Mouse (Mus musculus) neutrophil, adult 5-6 weeks (primary cell): ENCODE measurements at regions not wholly inside any gene's neighbourhood (a gene's known extent, or its start where the extent isn't known, plus 50 kb on each side); places are given as distances from the start of the nearest gene placed in this dataset.

Source experiments
- ATAC-seq: fragments of 151-379, 151-347 bp; 2 replicates; pipeline ENCODE4 v1.8.0; 2017; ENCODE audit warnings: mild to moderate bottlenecking, moderate TSS enrichment; ENCODE audit not compliant: insufficient number of reproducible peaks, poor library complexity, low FRiP score, severe bottlenecking; ENCODE audit errors: extremely low read depth

DNA sequence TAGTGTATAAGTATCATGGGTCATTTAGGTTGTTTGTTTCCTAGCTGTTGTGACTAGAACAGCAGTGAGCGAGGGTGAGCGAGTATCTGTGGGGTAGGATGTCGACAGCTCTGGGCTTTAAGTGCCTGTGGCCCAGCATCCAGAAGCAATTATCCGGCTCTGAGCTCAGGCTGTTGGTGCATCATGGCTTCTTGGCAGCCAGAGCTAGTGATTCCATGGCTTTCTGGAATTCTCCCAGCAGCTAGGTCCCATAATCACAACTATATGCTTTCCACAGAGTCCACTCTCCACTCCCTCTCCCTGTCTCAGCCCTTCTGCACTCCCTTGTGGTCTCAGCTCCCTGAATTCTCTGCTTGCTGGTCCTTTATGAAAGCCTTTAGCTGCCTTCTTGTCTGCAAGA lies 271.2 kb upstream of the Eif4g2 start:
- no peak for ATAC-seq

DNA sequence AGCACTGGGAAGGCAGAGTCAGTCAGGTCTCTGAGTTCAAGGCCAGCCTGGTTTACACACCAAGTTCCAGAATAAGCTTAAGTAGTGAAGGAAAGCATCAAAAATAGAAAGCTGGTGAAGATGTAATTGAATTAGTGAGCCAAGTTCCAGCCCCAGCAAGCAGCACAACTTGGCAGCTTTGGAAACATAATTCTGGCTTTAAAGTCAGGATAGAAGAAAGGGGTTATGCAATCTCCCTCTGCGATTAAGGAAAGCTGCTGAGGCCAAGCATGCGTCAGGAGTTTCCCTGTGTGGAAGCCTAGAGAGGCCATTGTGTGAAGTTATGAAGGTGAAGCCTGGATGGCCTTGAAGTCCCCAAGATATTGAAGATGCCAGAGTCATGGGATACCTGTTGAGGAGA lies 269.3 kb upstream of the Eif4g2 start:
- ATAC-seq = no peak

DNA sequence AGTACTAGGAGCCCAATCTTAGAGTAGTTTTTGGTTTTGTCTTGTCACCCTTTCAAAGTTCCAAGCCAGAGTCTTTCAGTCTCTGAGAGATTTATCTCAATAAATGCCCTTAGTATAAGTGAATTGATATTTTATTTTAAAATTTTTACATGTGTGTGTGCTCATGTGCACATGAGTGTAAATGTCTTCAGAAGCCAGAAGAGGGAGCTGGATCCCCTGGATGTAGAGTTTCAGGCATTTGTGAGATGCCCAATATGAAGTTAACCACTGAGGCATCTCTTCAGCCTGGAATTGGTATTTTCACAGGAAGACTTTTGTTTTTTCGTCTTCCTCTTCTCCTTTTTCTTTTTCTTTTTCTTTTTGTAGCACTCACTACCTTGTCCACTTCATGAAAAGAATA lies 262.3 kb upstream of the Eif4g2 start:
- ATAC-seq = no peak

DNA sequence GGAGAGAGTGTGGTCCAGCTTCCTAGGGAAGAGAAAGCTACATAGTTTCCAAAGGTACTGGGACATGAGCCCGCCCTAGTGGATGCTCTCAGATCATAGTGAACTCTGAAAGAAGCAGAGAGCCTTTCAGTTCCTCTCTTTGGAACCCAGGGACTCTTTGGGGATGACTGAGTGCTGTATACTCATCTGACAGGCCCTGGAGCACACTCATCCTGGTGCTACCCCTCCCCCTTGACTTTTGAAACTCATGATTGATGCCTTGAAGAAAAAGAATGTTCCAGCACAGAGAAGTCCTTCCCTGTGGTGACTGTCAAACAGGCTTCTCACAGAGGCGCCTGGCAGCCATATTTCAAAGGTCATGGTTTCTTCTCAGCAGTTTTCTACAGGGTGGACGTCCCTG lies 254.2 kb upstream of the Eif4g2 start:
- no peak for ATAC-seq

DNA sequence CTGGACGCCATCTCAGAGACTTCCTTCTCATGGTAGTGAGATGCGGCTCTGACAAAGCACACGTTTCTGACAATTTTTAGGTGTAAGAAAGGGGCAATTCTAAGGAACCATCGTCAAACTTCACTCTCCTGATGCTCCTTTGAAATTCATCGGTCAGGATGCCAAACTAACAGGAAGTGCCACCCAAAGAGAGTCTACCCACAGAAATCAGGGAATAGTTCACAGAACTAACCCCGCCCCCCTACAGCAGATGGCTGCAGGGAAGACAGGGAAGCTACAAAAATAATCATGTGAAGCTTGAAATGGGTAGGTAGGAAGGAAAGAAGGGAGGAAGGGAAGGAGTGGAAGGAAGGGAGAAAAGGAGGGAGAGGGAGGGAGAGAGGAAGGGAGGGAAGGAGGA lies 240.1 kb upstream of the Eif4g2 start:
- ATAC-seq = no peak

DNA sequence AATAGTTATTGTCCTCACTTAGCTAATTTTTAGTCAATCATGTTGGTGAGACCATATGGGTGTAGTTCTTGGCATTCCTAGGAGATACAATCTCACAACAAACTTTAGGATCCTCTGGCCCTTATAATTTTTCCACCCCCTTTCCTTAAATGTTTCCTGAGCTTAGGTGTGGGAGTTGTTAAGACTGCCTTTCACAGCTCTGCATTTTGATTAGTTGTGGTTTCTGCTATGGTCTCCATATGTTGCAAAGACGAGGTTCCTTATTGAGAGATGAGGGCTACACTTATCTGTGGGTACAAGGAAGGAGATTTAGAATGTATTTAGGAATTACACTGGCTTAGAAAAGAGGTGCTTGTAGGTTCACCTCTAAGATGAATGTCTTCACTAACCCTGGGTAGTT lies 237.1 kb upstream of the Eif4g2 start:
- no peak for ATAC-seq

DNA sequence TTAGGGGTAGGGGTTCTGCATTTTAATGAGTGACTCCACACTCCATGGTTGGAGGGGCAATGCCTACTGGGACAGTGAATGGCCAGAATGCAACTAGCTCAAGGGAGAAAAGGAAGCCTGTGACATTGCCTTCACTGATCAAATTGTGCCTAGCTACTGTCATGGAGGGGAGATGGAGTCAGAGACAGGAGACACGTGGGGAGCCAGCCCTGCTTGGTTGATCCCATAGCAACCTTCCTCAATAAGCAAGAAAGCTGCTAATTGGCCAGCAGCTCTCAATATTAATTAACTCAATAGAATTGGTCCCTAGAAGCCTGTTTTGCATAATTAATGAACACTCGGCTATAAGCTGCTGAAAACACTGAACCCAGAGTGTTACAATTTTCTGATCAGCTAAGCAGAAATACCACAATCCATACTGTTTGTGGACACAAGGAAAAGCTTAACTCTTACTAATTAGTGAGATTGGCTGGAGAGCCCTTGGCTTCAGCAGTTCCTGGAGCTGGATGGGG lies 233.7 kb upstream of the Eif4g2 start:
- no peak for ATAC-seq

DNA sequence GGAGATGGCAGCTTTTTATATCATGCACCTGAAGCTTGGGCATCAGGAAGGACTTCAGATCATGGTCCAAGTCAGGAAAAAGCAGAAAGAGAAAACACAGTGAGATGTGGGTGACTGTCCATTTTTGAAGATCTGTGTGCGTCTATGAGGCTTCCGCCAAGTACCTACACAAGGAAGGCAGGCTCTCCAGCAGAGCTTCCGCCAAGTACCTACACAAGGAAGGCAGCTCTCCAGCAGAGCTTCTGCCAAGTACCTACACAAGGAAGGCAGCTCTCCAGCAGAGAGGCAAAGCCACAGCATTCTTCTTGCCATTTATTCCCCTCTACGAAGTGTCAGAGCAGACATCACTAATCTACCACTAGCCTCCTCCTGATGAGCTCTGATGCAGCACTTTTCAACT lies 231.1 kb upstream of the Eif4g2 start:
- ATAC-seq = no peak

DNA sequence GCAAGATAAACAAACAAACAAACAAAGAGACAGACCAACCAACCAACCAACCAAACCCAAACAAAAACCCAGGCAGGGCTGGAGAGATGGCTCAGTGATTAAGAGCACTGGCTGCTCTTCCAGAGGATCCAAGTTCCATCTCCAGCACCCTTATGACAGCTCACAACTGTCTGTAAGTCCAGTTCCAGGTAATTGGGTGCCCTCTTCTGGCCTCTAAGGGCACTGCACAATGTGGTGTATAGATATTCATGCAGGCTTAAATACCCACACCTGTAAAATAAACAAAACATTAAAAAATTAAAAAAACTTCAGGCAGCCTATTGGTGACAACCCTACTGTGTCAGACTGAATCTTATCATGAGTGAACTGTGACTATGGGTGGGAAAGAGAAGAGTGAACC lies 222.4 kb upstream of the Eif4g2 start:
- ATAC-seq = no peak

DNA sequence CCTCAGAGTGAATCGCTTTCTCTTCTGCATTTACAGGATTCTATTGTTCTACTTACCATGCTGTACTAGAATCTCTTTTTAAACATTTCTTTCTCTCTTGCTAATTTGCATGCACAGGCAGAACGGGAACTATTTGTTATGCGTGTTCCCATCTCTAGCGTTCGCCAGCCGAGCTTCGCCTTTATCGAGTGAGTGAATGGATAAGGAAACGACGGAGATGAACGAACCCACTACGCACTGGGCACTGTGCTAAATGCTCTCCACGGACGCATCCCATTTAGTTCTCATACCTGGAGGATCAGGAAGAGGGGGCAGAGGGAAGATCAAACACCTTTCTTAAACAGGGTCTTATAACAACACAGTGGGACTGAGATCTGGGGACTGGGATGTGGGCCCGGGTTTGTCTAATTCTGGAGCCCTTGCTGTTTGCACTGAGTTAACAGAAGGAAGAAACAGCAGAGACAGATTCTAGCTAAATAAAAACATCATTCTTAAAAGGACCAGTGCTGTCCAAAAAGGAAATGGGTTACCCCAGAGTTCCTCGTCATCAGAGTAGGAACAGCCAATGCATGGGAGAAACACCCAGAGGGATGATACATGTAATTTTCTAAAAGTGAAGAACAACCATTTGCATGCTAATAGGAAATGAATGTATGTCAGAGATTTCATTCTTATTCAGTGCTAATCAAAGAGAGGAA lies 219.1 kb upstream of the Eif4g2 start:
- no peak for ATAC-seq

DNA sequence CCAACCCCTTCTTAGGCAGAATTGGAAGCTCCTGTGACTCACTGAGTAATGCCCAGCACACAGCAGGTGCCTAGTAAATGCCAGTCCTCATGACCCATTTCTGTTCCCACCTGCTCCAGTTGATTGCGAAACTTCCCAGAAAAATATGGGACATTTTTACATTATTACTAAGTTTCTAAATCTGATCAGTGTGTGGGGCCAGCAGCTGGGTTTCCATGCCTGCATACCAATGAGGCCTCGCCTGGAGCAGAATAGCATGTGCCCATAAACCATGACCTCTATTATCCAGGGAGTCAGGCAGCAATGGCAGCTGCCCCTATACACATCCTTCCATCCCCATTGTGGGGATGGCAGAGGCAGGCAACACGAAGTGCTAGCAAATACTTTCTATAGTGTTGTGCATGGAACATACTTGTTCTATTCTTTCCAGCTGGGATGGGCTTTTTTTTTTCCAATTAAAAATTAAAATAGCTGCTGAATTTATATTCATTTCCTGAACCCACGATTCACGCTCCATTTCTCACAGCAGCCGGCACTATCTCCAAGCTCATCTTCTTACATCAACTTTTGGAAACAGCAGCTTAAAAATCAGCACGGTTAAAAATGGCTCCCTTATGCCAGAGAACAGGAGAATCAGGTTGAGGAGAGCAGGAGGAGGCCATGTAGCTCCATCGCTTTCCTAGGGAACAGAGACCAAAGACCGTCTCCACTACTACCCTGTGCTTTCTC lies 214.5 kb upstream of the Eif4g2 start:
- ATAC-seq = no peak

DNA sequence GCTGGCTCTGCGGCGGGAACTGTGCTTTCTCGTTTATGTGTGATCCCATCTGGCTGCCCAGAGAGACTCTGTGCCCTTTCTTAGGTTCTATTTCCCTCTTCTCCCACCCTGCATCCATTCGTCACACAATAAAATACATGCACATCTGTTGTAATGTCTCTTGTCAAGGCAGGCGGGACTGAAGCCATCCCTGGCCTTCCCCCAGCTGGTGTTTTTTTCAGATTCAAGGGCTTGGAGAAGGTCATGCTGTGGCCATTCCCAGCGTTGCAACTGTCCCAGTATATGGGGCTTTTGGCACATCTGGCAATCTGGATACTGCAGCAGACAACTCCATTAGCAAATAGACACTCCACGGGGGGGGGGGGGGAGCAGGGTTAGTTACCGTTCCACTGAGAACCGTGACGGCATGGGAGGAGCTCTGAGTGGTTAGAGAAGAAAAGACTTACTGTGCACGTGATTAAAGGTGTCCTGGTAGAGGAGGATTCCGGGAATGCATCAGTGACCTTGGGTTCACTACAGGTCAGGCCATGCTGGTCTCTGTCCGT lies 200.7 kb upstream of the Eif4g2 start:
- no peak for ATAC-seq

DNA sequence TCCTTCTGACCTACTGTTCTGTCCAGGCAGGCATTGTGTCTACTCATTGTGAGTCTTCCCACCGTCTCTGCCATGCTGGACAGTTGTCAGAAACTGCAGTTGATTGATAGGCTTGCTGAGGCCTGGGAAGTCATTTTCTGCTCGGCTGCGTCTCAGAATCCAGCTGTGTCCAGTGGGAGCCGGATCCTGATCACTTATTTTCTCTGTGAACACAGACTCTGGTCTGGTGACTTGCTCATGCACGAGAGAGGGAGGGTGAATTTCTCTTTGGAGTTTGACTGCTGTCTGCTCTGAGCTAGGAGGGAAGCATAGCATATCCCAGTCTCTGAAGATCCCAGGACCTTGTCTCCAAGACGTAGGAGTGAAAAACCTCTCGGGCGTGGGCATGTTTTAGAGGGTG lies 199.5 kb upstream of the Eif4g2 start:
- no peak for ATAC-seq

DNA sequence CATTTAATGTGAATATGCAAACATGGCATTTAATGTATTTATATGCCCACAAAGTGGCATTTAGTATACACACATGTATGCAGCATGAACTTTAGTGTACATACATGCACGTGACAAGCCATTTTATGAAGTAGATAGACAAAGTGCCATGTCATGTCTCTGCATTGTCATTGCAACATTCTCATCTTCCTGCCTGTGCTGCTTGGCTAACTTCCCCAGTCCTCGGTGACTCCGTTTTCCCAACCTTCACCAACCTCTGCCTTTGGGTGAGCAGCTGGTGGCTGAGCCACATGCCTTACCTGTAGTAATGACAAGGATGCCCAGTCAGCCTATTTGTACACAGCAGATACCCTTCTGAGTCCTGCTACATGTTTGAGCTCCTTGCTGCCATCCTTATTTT lies 194.9 kb upstream of the Eif4g2 start:
- peak; percentile 80 for ATAC-seq

DNA sequence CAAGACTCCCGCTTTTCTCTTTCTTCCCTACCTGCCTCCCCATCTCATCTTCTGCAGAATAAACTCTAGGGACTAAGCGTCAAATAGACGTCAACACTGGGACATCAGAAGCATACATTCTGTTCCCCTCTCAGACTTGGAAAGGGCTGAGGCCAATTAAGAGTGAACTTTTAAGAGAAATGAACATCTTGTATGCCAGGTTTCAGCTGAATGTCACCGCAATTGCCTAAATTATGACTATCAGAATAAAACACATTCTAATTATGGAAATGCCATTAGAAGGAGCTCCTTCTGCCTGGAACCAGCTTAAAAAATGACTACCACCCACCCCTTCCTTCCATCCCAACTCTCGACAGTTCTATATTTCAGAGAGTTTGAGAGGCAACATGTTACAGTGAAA lies 191.0 kb upstream of the Eif4g2 start:
- no peak for ATAC-seq

DNA sequence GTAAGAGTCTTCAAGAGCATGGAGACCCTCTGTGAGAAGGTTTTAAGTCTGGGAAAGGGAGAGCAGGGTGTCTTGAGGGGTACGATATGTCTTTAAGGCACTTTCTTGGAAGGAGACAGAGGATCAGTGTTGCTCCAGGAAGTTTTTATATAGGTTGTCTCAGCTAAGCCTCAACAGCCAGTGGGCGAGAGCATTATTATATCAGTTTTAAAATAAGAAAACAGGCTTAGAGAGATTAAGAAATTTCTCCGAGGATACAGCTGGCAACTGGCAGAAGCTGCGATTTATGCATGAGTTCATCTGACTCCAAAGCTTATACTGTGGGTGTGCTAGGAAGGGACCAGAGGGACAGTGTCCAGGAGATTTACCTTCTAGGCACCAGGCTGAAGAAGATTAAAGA lies 188.0 kb upstream of the Eif4g2 start:
- no peak for ATAC-seq

DNA sequence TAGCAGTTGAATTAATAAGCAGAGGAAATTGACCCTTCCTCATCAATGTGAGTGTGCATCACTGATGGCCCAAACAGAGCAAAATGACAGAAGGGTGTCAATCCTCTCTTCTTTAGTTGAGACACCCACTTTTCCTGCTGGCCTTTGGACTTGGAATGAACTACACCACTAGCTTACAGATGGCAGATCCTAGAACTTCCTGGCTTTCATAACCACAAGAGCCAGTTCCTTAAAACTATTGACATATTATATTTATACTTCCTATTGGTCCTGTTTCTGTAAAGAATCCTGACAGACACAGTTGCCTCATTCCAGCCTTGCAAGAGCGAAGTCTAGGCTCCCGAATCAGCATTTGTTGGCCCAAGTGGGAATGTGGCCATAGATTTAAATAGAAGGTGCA lies 185.4 kb upstream of the Eif4g2 start:
- no peak for ATAC-seq

DNA sequence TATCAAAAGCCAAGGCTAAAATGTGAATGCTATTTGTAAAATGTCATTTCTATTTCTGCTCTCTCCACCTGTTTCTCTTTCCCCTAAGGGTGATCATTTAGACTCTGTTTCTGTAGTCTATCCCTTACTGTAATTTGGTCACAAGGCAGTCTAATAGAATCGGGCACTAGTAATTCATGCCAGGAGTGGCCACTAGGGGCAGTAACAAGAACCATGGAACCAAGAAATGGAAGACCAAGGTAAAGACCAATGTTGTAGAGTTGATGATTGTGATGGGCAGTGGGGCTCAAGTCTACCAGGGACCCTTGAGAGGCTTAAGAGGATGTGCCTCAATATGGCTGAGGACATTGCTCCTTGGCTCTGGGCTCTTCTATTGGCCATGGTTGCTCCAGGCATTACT lies 180.5 kb upstream of the Eif4g2 start:
- no peak for ATAC-seq

DNA sequence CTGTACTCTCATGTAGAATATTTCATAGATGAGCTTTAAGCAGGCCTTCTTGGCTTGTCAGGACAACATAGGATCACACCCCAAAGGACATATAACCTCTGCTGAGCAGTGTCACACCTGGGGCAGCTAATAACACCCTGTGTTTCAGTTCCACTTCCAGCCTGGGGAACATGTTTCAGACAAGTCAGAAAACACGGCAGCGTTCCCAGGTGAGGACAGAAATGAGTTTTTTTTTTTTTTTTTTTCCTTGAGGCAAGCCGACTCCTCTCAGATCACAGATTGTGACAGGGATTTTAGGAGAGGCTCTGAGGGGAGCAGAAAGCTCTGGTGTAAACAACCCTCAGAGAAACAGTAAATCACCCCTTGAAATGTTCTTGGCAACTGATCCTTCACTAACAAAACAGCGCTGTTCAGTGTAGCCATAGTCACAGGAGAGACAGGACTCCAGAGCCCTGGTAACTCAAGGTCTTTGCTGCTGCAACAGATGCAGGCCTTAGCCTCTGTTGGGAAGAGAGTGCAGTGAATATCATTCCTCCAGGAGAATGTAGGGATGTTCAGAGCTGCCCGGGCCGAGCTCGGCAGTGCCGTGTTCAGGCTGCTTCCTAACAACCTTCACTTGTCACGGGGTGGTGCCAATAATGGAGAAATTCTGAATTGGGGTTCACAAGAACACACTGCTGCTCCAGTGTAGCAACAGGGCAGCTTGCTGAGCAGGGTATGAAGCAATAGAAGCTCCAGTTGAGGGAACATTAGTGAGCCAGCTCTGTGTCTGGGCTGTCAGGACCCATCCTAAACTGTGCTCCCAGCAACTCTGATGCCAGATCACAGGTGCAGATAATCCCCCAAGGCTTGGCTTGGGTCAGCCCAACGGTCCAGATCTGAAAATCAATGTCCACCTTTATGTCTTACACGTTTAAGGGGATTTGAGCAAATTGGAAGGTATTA lies 177.1 kb upstream of the Eif4g2 start:
- ATAC-seq = no peak
